Mouse (Mus musculus) cerebellum, adult 2 months (tissue): Measurements from ENCODE around the gene Hip1r.

ENCODE experiments used
- CTCF ChIP-seq: fragments of 200-500 bp; IDR thresholded peaks from 2 replicates; pipeline ENCODE4 v1.5.1; 2011; ENCODE audit warnings: low read depth, mild to moderate bottlenecking, control low read depth, low read length, moderate library complexity, borderline replicate concordance; ENCODE audit not compliant: insufficient read depth
- POLR2A ChIP-seq: fragments of 200-500 bp; IDR thresholded peaks from 2 replicates; pipeline ENCODE4 v1.6.1; 2011; ENCODE audit warnings: low read length, control low read depth, borderline replicate concordance; ENCODE audit not compliant: insufficient read depth

- TF ChIP-seq CTCF, result no peak
- TF ChIP-seq POLR2A, result no peak
Observed at GRCm38 (mm10) chr5:124003375-124003774, 29.9 kb downstream of the Hip1r start.
